Mouse (Mus musculus): ENCODE measurements around the gene Gm7073. TPM values are rescaled to one million over a fixed set of nuclear protein-coding genes. Genes with fewer than 3 reads are reported as not detected.

The Gm7073 gene
- 1.5 TPM for polyA plus RNA-seq (2014; fragmentation: Illumina TruSeq; extraction: RNeasy Lipid Tissue Mini Kit (QIAGEN cat#74804))

GRCm38 (mm10) chrX:60539149-60539548 is at the start of gene Gm7073:
TSS of gene Gm7073 (minus strand) at chrX:60539249.

Other genes with a start within 250 kb of the Gm7073 start
- 88.0 TPM for gene Atp11c, start 53.4 kb upstream of the Gm7073 start, polyA plus RNA-seq (2014; fragmentation: Illumina TruSeq; extraction: RNeasy Lipid Tissue Mini Kit (QIAGEN cat#74804))

Measured in ovary, adult 10 weeks (tissue).